Mouse (Mus musculus) kidney, adult 2 months (tissue): ENCODE measurements at regions not wholly inside any gene's neighbourhood (a gene's known extent, or its start where the extent isn't known, plus 50 kb on each side); places are given as distances from the start of the nearest gene placed in this dataset.

Experiments
- CTCF ChIP-seq: fragments of 200-500 bp; conservative IDR thresholded peaks from 2 replicates; pipeline ENCODE4 v1.5.1; 2011; ENCODE audit warnings: low read depth, mild to moderate bottlenecking, control low read depth, low read length, moderate library complexity, mixed read lengths; ENCODE audit not compliant: insufficient read depth, insufficient read length
- POLR2A ChIP-seq: fragments of 200-500 bp; IDR thresholded peaks from one replicate; pipeline ENCODE4 v1.6.1; 2011; ENCODE audit warnings: low read depth, low read length, control low read depth

DNA sequence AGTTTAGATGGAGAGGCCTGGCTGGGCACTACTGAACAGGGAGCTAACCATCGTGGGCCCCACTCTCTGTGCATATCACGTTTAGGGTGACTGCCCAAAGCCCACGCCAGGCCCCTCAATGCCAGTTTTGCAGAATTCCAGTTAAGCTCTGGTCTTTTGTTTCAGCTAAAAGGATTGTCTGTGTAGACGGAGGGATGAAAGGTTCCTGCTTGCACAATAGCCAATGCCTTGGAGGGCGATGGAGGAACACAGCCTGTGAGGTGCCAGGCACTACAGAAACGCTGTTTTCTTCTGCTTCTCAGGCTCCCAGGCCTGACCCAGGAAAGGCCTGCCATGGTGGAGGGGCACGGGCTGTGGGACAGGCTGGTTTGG is 122.8 kb upstream of the Slc44a1 start:
- TF ChIP-seq POLR2A (no peak), CTCF (no peak)
